Mouse (Mus musculus) forebrain, embryonic 12.5 days (tissue): ENCODE measurements at regions not wholly inside any gene's neighbourhood (a gene's known extent, or its start where the extent isn't known, plus 50 kb on each side); places are given as distances from the start of the nearest gene placed in this dataset.

ENCODE experiments used
- ATAC-seq: fragments of 200-750 bp; cut with Nextera tagmentation; 2 replicates; pipeline ENCODE4 v1.8.0; 2017; ENCODE audit warnings: moderate TSS enrichment; ENCODE audit not compliant: low FRiP score
- H3K27ac ChIP-seq: fragments of 300-500 bp; sonication (generic); 2 replicates; pipeline ENCODE4 v1.5.1; 2016; ENCODE audit warnings: mild to moderate bottlenecking
- H3K27me3 ChIP-seq: fragments of 300-500 bp; sonication (generic); 2 replicates; pipeline ENCODE4 v1.6.1; 2016; ENCODE audit warnings: mild to moderate bottlenecking
- H3K36me3 ChIP-seq: fragments of 300-500 bp; sonication (generic); replicated peaks from 2 replicates; pipeline ENCODE4 v1.6.1; 2016; ENCODE audit warnings: mild to moderate bottlenecking
- H3K4me1 ChIP-seq: fragments of 300-500 bp; sonication (generic); 2 replicates; pipeline ENCODE4 v1.6.1; 2016
- H3K4me2 ChIP-seq: fragments of 300-500 bp; sonication (generic); 2 replicates; pipeline ENCODE4 v1.6.1; 2016; ENCODE audit warnings: mild to moderate bottlenecking, moderate library complexity
- H3K4me3 ChIP-seq: fragments of 300-500 bp; sonication (generic); replicated peaks from 2 replicates; pipeline ENCODE4 v1.5.1; 2016; ENCODE audit warnings: mild to moderate bottlenecking
- H3K9ac ChIP-seq: fragments of 300-500 bp; sonication (generic); 2 replicates; pipeline ENCODE4 v1.6.1; 2016; ENCODE audit warnings: mild to moderate bottlenecking
- H3K9me3 ChIP-seq: fragments of 300-500 bp; sonication (generic); 2 replicates; pipeline ENCODE4 v1.6.1; 2016
- WGBS: fragments of 180-500 bp; shearing (Covaris S2); methylation state at CpG from one replicate; pipeline ENCODE4 v1.1.7; 2016; 5-methylcytosine and 5-hydroxymethylcytosine counted together

GRCm38 (mm10) chrX:12500601-12501000, 87.0 kb upstream of the Atp6ap2 start:
- H3K36me3 ChIP-seq = no peaks in the 10 kb centered on the region
- peaks cover 6% of the 10 kb centered on the region; the same call in 1 of the 2 replicates for H3K27me3 ChIP-seq
- WGBS = 82% methylated on average over 3 of the region's 3 CpGs
- no peak overlapping the region for H3K4me2 ChIP-seq
- no peak for ATAC-seq
- no peak overlapping the region for H3K4me3 ChIP-seq
- H3K9me3 ChIP-seq = no peaks in the 10 kb centered on the region
- H3K9ac ChIP-seq = no peak overlapping the region
- H3K27ac ChIP-seq = no peak overlapping the region
- no peaks in the 10 kb centered on the region; the same call in 1 of the 2 replicates for H3K4me1 ChIP-seq

- Histone ChIP-seq H3K9me3 (no peaks in the 10 kb centered on the region), H3K27me3 (peaks cover 6% of the 10 kb centered on the region; the same call in 1 of the 2 replicates), H3K4me1 (no peaks in the 10 kb centered on the region; the same call in 1 of the 2 replicates), H3K4me3 (no peak overlapping the region), H3K36me3 (no peaks in the 10 kb centered on the region), H3K4me2 (no peak overlapping the region), H3K9ac (no peak overlapping the region), H3K27ac (no peak overlapping the region)
- no peak for ATAC-seq
- WGBS = 76% methylated on average over 4 of the region's 4 CpGs
Measured at GRCm38 (mm10) chrX:12502364-12502763, 85.2 kb upstream of the Atp6ap2 start.

- ATAC-seq = no peak
- no peaks in the 10 kb centered on the region for H3K9me3 ChIP-seq
- no peak overlapping the region for H3K4me2 ChIP-seq
- H3K4me3 ChIP-seq = no peak overlapping the region
- WGBS = 81% methylated on average over 1 of the region's 1 CpGs
- no peak overlapping the region for H3K9ac ChIP-seq
- no peaks in the 10 kb centered on the region; the same call in 1 of the 2 replicates for H3K4me1 ChIP-seq
- H3K27me3 ChIP-seq = peaks cover 6% of the 10 kb centered on the region; the same call in 1 of the 2 replicates
- no peak overlapping the region for H3K27ac ChIP-seq
- no peaks in the 10 kb centered on the region for H3K36me3 ChIP-seq
Measured at GRCm38 (mm10) chrX:12503581-12503980, 84.0 kb upstream of the Atp6ap2 start.

GRCm38 (mm10) chrX:12511119-12511518, 76.5 kb upstream of the Atp6ap2 start:
- Histone ChIP-seq H3K4me3 (no peak overlapping the region), H3K36me3 (no peaks in the 10 kb centered on the region), H3K4me1 (0 out of 2 replicates have a peak, but pooled peaks cover 3% of the 10 kb centered on the region), H3K9ac (no peak overlapping the region), H3K9me3 (no peaks in the 10 kb centered on the region), H3K27ac (no peak overlapping the region), H3K27me3 (no peaks in the 10 kb centered on the region), H3K4me2 (no peak overlapping the region)
- 77% methylated on average over 3 of the region's 3 CpGs for WGBS
- no peak for ATAC-seq

- WGBS = 87% methylated on average over 3 of the region's 3 CpGs
- H3K4me3 ChIP-seq = no peak overlapping the region
- H3K9me3 ChIP-seq = no peaks in the 10 kb centered on the region
- H3K27me3 ChIP-seq = no peaks in the 10 kb centered on the region
- H3K36me3 ChIP-seq = no peaks in the 10 kb centered on the region
- H3K4me1 ChIP-seq = no peaks in the 10 kb centered on the region
- H3K4me2 ChIP-seq = no peak overlapping the region
- H3K9ac ChIP-seq = no peak overlapping the region
- no peak overlapping the region for H3K27ac ChIP-seq
- no peak for ATAC-seq
Measured at GRCm38 (mm10) chrX:12525044-12525443, 62.6 kb upstream of the Atp6ap2 start.

GRCm38 (mm10) chrX:12530406-12531311, 56.9 kb upstream of the Atp6ap2 start:
- H3K9me3 ChIP-seq = no peaks in the 10 kb centered on the region
- no peaks in the 10 kb centered on the region for H3K36me3 ChIP-seq
- 68% methylated on average over 6 of the region's 6 CpGs for WGBS
- no peak overlapping the region for H3K9ac ChIP-seq
- H3K4me2 ChIP-seq = no peak overlapping the region
- no peak for ATAC-seq
- H3K27ac ChIP-seq = no peak overlapping the region
- no peaks in the 10 kb centered on the region for H3K27me3 ChIP-seq
- no peak overlapping the region for H3K4me3 ChIP-seq
- no peaks in the 10 kb centered on the region for H3K4me1 ChIP-seq
